Mouse (Mus musculus): Measurements from ENCODE around the gene Acot4. TPM values are rescaled to one million over a fixed set of nuclear protein-coding genes. Genes with fewer than 3 reads are reported as not detected.
"Not testable (repeated sequence)": the region's sequence is repeated elsewhere in the genome, so short reads cannot be mapped to it uniquely, and the experiment has no call there.

The Acot4 gene
- total and polyA plus RNA-seq, 2 experiments, result 43.4 to 44.7 TPM

DNA sequence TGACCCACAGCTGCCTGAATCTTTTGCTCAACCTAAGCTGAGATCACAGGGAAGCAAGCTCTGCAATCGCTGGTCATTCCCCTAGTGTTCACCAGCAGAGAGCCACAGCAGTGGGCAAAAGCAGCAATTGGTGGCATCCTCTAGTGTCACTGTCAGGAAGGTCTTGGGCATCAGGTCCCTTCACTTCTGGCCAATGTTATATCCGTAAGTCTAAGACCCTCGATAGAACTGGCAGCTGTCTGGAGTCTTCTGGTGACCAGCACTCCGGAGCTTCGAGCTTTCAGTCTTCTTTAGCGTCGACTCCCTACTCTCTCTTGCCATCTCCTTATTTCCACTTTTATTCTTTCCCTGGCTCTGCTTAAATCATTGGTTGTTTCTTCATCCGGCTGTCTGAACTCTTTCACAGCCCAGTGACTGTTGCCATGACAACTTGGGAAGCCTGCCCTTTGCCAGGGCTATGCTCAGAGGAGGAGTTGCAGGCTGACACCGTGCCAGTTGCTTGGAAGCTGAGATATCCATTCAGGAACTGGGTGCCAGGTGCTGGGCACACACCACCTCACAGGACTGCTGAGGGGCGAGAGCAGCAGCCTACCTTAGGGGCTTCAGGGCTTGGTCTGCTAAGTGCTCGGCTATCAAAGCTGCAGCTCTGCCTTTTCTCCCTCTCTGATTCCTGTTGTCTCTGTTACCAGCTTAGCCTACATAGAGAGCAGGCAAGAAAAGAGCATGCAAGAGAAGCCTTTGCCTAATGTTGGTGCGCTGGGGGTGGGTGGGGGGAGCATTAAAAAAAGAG lies 26.7 kb upstream of the Acot4 start:
- TF ChIP-seq CTCF (IDR thresholded peaks at IDR 0.05; ENCODE audit: low read depth, low read length) (no peak), POLR2A (IDR thresholded peaks at IDR 0.05; ENCODE audit: extremely low read depth, insufficient read depth, low read length) (no peak)
- peak; percentile 94 for DNase-seq (ENCODE audit: extremely low read depth, low read depth, low spot score)
- WGBS, result 33% methylated on average over 12 of the region's 12 CpGs
- Histone ChIP-seq H3K9ac (ENCODE audit: low read depth, low read length) (no peak overlapping the region), H3K36me3 (ENCODE audit: control insufficient read depth, insufficient read depth, low read length) (peaks cover 9% of the 10 kb centered on the region; the same call in 1 of the 2 replicates), H3K27ac (replicated peaks; ENCODE audit: insufficient read depth, low read depth, low read length) (no peak overlapping the region), H3K27me3 (ENCODE audit: control insufficient read depth, insufficient read depth, low read length) (no peaks in the 10 kb centered on the region), H3K79me2 (ENCODE audit: control insufficient read depth, insufficient read depth, low read length) (peaks cover 5% of the 10 kb centered on the region; the same call in 1 of the 2 replicates), H3K4me3 (ENCODE audit: insufficient read depth, low read depth, low read length) (no peak overlapping the region), H3K4me1 (ENCODE audit: control insufficient read depth, insufficient read depth, low read length) (peaks cover 21% of the 10 kb centered on the region)

GRCm38 (mm10) chr12:84013130-84013529 lies 25.0 kb upstream of the Acot4 start:
- no peak for DNase-seq (ENCODE audit: extremely low read depth, low read depth, low spot score)
- TF ChIP-seq CTCF (IDR thresholded peaks at IDR 0.05; ENCODE audit: low read depth, low read length) (peak; percentile 33), POLR2A (IDR thresholded peaks at IDR 0.05; ENCODE audit: extremely low read depth, insufficient read depth, low read length) (no peak)
- Histone ChIP-seq H3K27me3 (ENCODE audit: control insufficient read depth, insufficient read depth, low read length) (no peaks in the 10 kb centered on the region), H3K4me1 (ENCODE audit: control insufficient read depth, insufficient read depth, low read length) (peaks cover 21% of the 10 kb centered on the region), H3K79me2 (ENCODE audit: control insufficient read depth, insufficient read depth, low read length) (peaks cover 5% of the 10 kb centered on the region; the same call in 1 of the 2 replicates), H3K27ac (replicated peaks; ENCODE audit: insufficient read depth, low read depth, low read length) (no peak overlapping the region), H3K9ac (ENCODE audit: low read depth, low read length) (no peak overlapping the region), H3K36me3 (ENCODE audit: control insufficient read depth, insufficient read depth, low read length) (peaks cover 11% of the 10 kb centered on the region; the same call in 1 of the 2 replicates), H3K4me3 (ENCODE audit: insufficient read depth, low read depth, low read length) (no peak overlapping the region)
- WGBS, result 55% methylated on average over 6 of the region's 6 CpGs

GRCm38 (mm10) chr12:84013701-84014100 lies 24.5 kb upstream of the Acot4 start:
- no peaks in the 10 kb centered on the region for H3K27me3 ChIP-seq (ENCODE audit: control insufficient read depth, insufficient read depth, low read length)
- 92% methylated on average over 7 of the region's 7 CpGs for whole genome bisulfite sequencing
- H3K9ac ChIP-seq (ENCODE audit: low read depth, low read length), result no peak overlapping the region
- DNase-seq (ENCODE audit: extremely low read depth, low read depth, low spot score), result no peak
- H3K79me2 ChIP-seq (ENCODE audit: control insufficient read depth, insufficient read depth, low read length), result peaks cover 5% of the 10 kb centered on the region; the same call in 1 of the 2 replicates
- TF ChIP-seq POLR2A (IDR thresholded peaks at IDR 0.05; ENCODE audit: extremely low read depth, insufficient read depth, low read length) (no peak), CTCF (IDR thresholded peaks at IDR 0.05; ENCODE audit: low read depth, low read length) (no peak)
- H3K27ac ChIP-seq (replicated peaks; ENCODE audit: insufficient read depth, low read depth, low read length), result no peak overlapping the region
- peaks cover 11% of the 10 kb centered on the region; the same call in 1 of the 2 replicates for H3K36me3 ChIP-seq (ENCODE audit: control insufficient read depth, insufficient read depth, low read length)
- no peak overlapping the region for H3K4me3 ChIP-seq (ENCODE audit: insufficient read depth, low read depth, low read length)
- peaks cover 17% of the 10 kb centered on the region for H3K4me1 ChIP-seq (ENCODE audit: control insufficient read depth, insufficient read depth, low read length)

DNA sequence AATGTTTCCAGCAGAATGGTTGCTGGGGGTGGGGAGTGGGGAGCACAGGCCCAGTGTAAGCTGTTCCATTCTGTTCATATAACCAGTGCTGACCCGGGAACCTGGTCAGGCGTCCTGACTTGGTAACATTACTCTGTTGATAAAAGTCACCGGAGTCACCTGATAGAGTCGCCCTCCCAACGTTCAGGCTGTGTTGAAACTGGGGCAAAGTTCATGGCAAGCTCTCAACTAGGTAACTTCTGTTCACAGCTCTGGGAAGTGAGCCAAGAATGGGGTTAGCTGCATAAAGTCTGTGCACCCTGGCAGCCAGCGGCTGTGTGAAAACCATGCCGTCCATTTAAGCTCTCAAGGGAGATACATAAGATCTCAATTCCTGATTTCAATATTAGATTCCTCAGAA lies 17.7 kb upstream of the Acot4 start:
- not testable (repeated sequence) for H3K27me3 ChIP-seq (ENCODE audit: control insufficient read depth, insufficient read depth, low read length); H3K4me3 ChIP-seq (ENCODE audit: insufficient read depth, low read depth, low read length); H3K4me1 ChIP-seq (ENCODE audit: control insufficient read depth, insufficient read depth, low read length); H3K9ac ChIP-seq (ENCODE audit: low read depth, low read length); H3K79me2 ChIP-seq (ENCODE audit: control insufficient read depth, insufficient read depth, low read length); H3K27ac ChIP-seq (replicated peaks; ENCODE audit: insufficient read depth, low read depth, low read length); H3K36me3 ChIP-seq (ENCODE audit: control insufficient read depth, insufficient read depth, low read length)
- peak; percentile 97 for DNase-seq (ENCODE audit: extremely low read depth, low read depth, low spot score)
- WGBS, result 5% methylated on average over 7 of the region's 7 CpGs

GRCm38 (mm10) chr12:84022266-84022665 lies 15.9 kb upstream of the Acot4 start:
- H3K36me3 ChIP-seq (ENCODE audit: control insufficient read depth, insufficient read depth, low read length); DNase-seq (ENCODE audit: extremely low read depth, low read depth, low spot score); H3K27me3 ChIP-seq (ENCODE audit: control insufficient read depth, insufficient read depth, low read length); H3K27ac ChIP-seq (replicated peaks; ENCODE audit: insufficient read depth, low read depth, low read length); H3K79me2 ChIP-seq (ENCODE audit: control insufficient read depth, insufficient read depth, low read length); H3K9ac ChIP-seq (ENCODE audit: low read depth, low read length); H3K4me3 ChIP-seq (ENCODE audit: insufficient read depth, low read depth, low read length); H3K4me1 ChIP-seq (ENCODE audit: control insufficient read depth, insufficient read depth, low read length): not testable (repeated sequence)
- WGBS, result 87% methylated on average over 4 of the region's 4 CpGs

DNA sequence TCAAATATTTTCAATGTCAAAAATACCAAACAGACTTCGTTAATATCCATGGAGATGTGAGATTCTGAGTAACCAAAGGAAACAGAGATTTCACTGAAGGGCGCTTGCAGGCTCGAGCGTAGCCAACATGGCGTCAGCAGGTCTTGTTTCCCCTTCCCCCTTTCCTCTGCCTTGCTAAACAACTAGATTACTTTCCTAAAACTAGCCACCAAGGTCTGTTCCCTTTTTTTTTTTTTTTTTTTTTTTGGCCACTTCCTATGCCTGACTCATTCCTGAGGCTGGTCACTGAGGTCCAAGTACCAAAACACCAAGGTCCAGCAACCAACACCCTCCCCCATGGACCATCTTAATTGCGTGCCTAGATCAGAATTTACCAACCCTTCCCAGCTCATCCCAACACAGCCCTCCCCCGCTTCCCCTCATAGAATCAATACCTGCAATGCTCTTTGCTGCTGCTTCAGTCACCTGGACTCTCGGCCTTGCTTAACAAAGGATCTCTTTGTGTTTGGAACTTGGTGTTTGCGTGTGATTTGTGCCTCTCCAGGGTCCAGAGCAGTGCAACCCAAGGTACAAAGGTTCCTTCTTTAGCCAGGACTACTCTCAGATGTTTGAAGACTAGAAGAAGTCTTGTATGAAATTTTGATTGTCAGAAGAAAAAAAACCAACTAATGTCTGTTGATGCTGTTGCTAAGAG lies 15.0 kb upstream of the Acot4 start:
- Histone ChIP-seq H3K9ac (ENCODE audit: low read depth, low read length) (no peak overlapping the region), H3K4me1 (ENCODE audit: control insufficient read depth, insufficient read depth, low read length) (0 out of 2 replicates have a peak, but pooled peaks cover 6% of the 10 kb centered on the region), H3K27ac (replicated peaks; ENCODE audit: insufficient read depth, low read depth, low read length) (no peak overlapping the region), H3K36me3 (ENCODE audit: control insufficient read depth, insufficient read depth, low read length) (no peaks in the 10 kb centered on the region), H3K4me3 (ENCODE audit: insufficient read depth, low read depth, low read length) (no peak overlapping the region), H3K79me2 (ENCODE audit: control insufficient read depth, insufficient read depth, low read length) (no peaks in the 10 kb centered on the region), H3K27me3 (ENCODE audit: control insufficient read depth, insufficient read depth, low read length) (no peaks in the 10 kb centered on the region)
- WGBS, result 56% methylated on average over 9 of the region's 9 CpGs
- TF ChIP-seq CTCF (IDR thresholded peaks at IDR 0.05; ENCODE audit: low read depth, low read length), result no peak
- DNase-seq (ENCODE audit: extremely low read depth, low read depth, low spot score), result peak; percentile 56
